Mouse (Mus musculus) right cerebral cortex, adult 18-20 months (tissue): Measurements from ENCODE around the gene Pola1.

Source experiments
- DNase-seq: peaks from one replicate; pipeline ENCODE4 v3.0.0; 2022; ENCODE audit warnings: mixed read lengths

Gene Pola1

DNA sequence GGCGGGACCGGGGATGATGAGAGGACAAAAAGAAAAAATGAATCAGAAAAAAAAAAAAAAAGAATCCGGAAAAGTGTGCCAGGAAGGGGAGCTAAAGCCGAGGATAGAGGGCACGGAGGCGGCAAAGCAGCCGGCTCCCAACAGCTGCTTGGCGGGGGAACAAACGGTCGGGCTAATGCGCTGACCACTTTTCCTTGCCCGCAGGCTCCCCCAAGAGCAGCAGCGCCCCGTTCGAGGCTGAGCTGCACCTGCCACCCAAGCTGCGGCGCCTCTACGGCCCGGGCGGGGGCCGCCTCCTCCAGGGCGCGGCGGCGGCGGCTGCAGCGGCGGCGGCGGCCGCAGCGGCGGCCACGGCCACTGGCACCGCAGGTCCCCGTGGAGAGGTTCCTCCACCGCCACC lies 343.6 kb downstream of the Pola1 start:
- no peak for DNase-seq

DNA sequence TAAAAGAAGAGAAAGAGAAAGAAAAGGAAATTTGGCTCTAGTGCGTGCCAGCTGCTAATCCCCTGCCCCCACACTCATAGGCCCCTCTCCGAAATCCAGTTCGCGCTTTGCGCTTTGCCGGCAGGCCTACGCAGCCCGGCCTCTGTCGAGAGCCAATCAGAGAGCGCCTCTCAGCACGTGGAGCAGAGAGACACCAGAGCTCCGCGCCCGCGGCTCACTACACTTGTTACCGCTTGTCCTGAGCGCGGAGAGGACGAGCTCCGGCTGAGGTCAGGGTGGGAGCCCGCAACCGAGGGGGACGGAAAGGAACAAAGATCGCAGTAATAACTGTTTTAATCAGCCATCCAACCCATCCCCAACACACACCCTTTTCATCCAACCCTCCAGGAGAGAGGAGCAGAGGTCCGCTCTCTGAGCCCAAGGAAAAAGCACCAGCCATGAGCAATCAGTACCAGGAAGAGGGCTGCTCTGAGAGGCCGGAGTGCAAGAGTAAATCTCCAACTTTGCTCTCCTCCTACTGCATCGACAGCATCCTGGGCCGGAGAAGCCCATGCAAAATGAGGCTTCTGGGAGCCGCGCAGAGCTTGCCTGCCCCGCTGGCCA lies 345.6 kb downstream of the Pola1 start, which contains the start of gene Arx:
Gene Arx (plus strand): TSS at position 155 of the 603 bp plus-strand sequence.
- DNase-seq = peak; percentile 64

DNA sequence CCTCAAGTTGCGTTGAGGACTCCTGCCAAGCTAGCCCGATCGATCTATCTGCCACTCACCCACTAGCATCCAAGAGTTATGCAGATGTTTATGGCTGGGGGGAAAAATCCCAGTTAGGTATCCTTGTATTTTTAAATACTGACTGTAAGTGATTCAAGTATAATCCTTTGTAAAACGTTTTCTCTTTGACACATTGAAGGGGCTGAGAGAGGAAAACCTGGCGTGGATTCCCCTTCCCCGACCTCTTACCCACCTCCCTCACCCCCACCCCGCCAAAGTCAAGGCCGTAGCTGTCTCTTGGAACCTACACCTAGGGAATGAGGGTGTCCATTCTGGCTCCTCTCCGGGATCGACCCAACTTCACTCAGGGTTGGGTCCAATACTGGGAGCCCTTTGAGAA lies 346.9 kb downstream of the Pola1 start:
- DNase-seq = no peak

DNA sequence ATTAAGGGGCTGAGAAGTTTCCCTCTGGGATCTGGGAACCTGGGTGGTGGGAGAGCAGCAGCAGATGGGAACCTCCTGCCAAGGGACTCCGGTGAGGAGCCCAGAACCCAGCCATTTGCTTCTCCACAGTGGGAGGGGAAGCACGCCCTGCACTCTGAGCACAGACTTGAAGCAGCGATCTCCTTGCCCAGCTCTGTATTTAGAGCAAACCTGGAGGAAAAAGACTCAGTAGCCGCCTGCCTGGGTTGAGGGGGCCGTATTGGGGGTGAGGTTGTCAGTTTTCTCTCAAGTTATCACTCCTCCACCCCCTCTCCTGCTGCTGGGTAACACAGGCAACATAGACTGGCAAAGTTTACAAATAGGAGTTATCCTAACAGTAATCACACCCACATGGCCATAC lies 350.2 kb downstream of the Pola1 start:
- DNase-seq = no peak

DNA sequence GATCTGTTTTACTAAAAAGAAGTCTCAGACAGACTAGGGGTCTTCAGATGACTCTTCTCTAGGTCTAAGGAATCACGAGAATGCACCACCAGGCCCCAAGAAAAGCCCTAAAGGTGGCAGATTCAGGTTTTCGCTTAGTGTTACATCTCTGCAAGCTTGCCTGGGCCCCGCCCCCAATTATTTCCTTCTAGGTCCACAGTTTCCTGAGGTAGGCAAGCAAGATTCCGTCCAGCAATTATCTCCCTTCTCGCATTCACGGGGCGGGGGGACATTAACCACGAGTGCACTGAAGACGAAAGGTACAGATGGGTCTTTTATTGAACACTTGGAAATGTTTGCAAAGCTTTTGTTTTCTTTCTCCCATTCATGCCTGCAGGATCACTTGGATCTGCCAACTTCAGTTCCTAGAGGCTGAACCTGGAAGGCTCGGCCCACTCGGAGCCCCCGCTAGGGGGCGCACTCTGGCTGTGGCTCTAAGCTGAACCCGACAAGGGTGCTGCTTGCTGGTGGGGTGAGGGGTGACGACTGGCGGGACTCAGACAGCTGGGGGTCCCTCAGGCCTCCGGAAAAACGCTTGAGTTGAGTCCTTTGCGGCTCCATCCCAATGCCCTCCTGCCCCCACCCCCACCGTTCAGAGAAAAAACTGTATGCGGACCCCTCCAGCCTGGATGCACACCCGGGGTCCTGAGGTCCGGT lies 350.8 kb downstream of the Pola1 start:
- DNase-seq = no peak

DNA sequence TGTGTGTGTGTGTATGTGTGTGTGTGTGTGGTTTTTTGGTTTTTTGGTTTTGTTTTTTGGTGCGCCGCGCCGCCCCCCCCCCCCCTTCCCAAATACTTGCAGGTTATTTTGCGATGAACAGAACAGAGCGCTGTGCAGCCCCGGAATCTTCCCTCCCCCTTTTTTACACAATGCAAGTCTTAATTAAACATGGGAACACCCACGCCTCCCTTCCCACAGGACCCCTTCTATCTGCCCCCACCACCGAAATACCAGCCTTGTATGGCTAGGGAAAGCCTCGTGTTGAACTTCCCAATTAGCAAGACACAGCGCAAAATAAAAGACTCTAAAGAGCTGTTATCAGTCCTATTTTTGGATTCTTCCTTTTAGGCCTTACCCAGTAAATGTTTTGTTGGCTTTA lies 352.0 kb downstream of the Pola1 start:
- DNase-seq = no peak

DNA sequence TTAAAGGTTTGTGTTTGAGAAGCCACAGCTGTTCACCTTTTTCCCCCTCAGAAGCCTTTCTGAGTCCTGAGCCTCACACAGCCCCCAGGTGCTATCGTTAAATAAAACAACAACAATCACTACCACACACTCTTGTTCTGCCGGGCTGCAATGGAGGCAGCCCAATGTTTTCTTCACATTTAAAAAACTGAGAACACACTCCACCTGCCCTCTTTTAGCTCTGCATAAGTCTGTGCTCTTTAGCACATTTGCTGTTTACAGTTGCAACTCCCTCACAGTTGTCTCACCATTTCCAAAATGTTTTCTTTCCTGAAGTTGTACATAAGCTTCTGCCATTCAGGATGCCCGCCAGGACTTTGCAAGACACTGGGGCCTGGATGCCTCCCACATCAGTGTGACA lies 356.3 kb downstream of the Pola1 start:
- no peak for DNase-seq
